In the genomic region with DNA sequence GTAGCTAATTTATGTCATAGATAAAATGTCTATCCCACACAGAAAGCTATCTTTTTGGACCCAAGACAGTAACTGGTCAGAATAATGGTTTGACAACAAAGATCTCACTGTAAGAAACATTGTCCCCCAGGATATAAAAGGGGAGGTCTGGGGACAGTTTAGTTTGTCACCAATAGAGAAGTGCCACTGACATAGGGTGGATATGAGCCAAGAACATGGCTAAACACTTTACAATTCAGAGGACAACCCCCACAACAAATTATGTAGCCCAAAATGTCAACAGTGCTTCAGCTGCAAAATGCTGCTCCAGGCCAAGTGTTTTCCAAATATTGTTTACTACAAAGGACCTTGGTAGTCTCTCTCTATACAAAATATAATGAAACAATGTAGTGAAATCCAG, we compare ENCODE assay signal across 22 mouse cellular contexts. TPM values are rescaled to one million over a fixed set of nuclear protein-coding genes. Genes with fewer than 3 reads are reported as not detected.
DNase-seq lines count a peak whose midpoint lies in the region; ATAC-seq and TF ChIP-seq lines count a peak whose summit lies in the region.
"Had no signal": no experiment of that assay in that cellular context is flagged by ENCODE, and none has a peak within 500 bp of the region (broad histone marks: within the 10 kb centered on the region; RNA-seq: fewer than 3 reads in every experiment).

No protein-coding gene starts in this region.

- H3K27ac ChIP-seq in heart, embryonic 14.5 days (replicated peaks in 1 of 2; ENCODE audit: control insufficient read depth in 1 of 2, insufficient read depth in 1 of 2, low read depth in 2 of 2, low read length in 2 of 2) = peak overlapping the region in 1 of 2 experiments; percentile 6; a peak in 1 of 4 replicates
- H3K27ac ChIP-seq in heart, embryonic 12.5 days (ENCODE audit: poor library complexity, severe bottlenecking) = no peak overlapping the region
- H3K27ac ChIP-seq in kidney, postnatal 0 days = no peak overlapping the region
- H3K27ac ChIP-seq in kidney, embryonic 15.5 days = no peak overlapping the region
- H3K27ac ChIP-seq: forebrain, embryonic 15.5 days; hindbrain, embryonic 13.5 days; left cerebral cortex, adult 2 months; midbrain, embryonic 15.5 days; neural tube, embryonic 15.5 days; stomach, embryonic 15.5 days had no signal

- no peak overlapping the region for H3K4me3 ChIP-seq in heart, embryonic 14.5 days (ENCODE audit: control insufficient read depth in 1 of 2, insufficient read depth in 1 of 2, low read depth in 1 of 2, low read length in 2 of 2)
- H3K4me3 ChIP-seq in heart, embryonic 12.5 days = no peak overlapping the region
- no peak overlapping the region for H3K4me3 ChIP-seq in kidney, postnatal 0 days (replicated peaks; ENCODE audit: low read depth, low read length)
- H3K4me3 ChIP-seq in kidney, embryonic 15.5 days (replicated peaks) = no peak overlapping the region
- H3K4me3 ChIP-seq: forebrain, embryonic 15.5 days; hindbrain, embryonic 13.5 days; left cerebral cortex, adult 2 months; megakaryocyte, embryonic 14.5 days; midbrain, embryonic 15.5 days; neural tube, embryonic 15.5 days; stomach, embryonic 15.5 days had no signal

- H3K4me1 ChIP-seq in heart, embryonic 14.5 days (ENCODE audit: control insufficient read depth in 2 of 2, insufficient read depth in 2 of 2, low read length in 2 of 2) = peaks cover 4 to 22% of the 10 kb centered on the region in 2 experiments
- peaks cover 16% of the 10 kb centered on the region for H3K4me1 ChIP-seq in heart, embryonic 12.5 days (replicated peaks)
- 0 out of 2 replicates have a peak, but pooled peaks cover 10% of the 10 kb centered on the region for H3K4me1 ChIP-seq in kidney, postnatal 0 days (replicated peaks; ENCODE audit: insufficient read depth, low read length)
- H3K4me1 ChIP-seq in kidney, embryonic 15.5 days = peaks cover 9% of the 10 kb centered on the region

- no peaks in the 10 kb centered on the region for H3K9me3 ChIP-seq in heart, embryonic 14.5 days (ENCODE audit: control insufficient read depth, low read length)
- H3K9me3 ChIP-seq in heart, embryonic 12.5 days (replicated peaks) = no peaks in the 10 kb centered on the region
- no peaks in the 10 kb centered on the region for H3K9me3 ChIP-seq in kidney, postnatal 0 days (replicated peaks; ENCODE audit: low read length)
- H3K9me3 ChIP-seq in kidney, embryonic 15.5 days (replicated peaks) = no peaks in the 10 kb centered on the region
- H3K9me3 ChIP-seq: forebrain, embryonic 15.5 days; hindbrain, embryonic 13.5 days; megakaryocyte, embryonic 14.5 days; midbrain, embryonic 15.5 days; neural tube, embryonic 15.5 days; stomach, embryonic 15.5 days had no signal

- no peak for TF ChIP-seq CTCF in kidney, postnatal 0 days (IDR thresholded peaks at IDR 0.05; ENCODE audit: low read depth)

- H3K27me3 ChIP-seq in heart, embryonic 14.5 days (ENCODE audit: control insufficient read depth, insufficient read depth, low read length) = no peaks in the 10 kb centered on the region
- no peaks in the 10 kb centered on the region for H3K27me3 ChIP-seq in heart, embryonic 12.5 days (replicated peaks)
- no peaks in the 10 kb centered on the region for H3K27me3 ChIP-seq in kidney, postnatal 0 days (ENCODE audit: insufficient read depth, low read length)
- no peaks in the 10 kb centered on the region for H3K27me3 ChIP-seq in kidney, embryonic 15.5 days
- H3K27me3 ChIP-seq: forebrain, embryonic 15.5 days; hindbrain, embryonic 13.5 days; megakaryocyte, embryonic 14.5 days; midbrain, embryonic 15.5 days; neural tube, embryonic 15.5 days; stomach, embryonic 15.5 days had no signal

- H3K36me3 ChIP-seq in heart, embryonic 14.5 days (ENCODE audit: control insufficient read depth, insufficient read depth, low read length) = peaks cover 10% of the 10 kb centered on the region; the same call in 1 of the 2 replicates
- 0 out of 2 replicates have a peak, but pooled peaks cover 3% of the 10 kb centered on the region for H3K36me3 ChIP-seq in heart, embryonic 12.5 days
- no peaks in the 10 kb centered on the region for H3K36me3 ChIP-seq in kidney, postnatal 0 days (ENCODE audit: insufficient read depth, low read length)
- peaks cover 17% of the 10 kb centered on the region for H3K36me3 ChIP-seq in kidney, embryonic 15.5 days
- H3K36me3 ChIP-seq: forebrain, embryonic 15.5 days; midbrain, embryonic 15.5 days; neural tube, embryonic 15.5 days; stomach, embryonic 15.5 days had no signal

- peak; percentile 17 for DNase-seq in kidney, postnatal 0 days (ENCODE audit: low spot score)
- peak; percentile 32 for DNase-seq in lung, postnatal 10 days
- no peak for DNase-seq in lung, postnatal 14 days
- DNase-seq in telencephalon, adult 2 months (ENCODE audit: low read depth, low spot score) = peak; percentile 58
- no peak for DNase-seq in kidney, adult 9 months
- DNase-seq: adrenal gland, adult 2 months; cerebellum, adult 9-10 months; left cerebral cortex, postnatal 4 days; liver; right cerebral cortex, postnatal 25 days; thymus, adult 2 months had no signal

- ATAC-seq in heart, embryonic 14.5 days (ENCODE audit: insufficient number of reproducible peaks, insufficient read depth, low FRiP score, low read depth) = no peak
- ATAC-seq in heart, embryonic 12.5 days (ENCODE audit: insufficient number of reproducible peaks, low FRiP score) = no peak
- no peak for ATAC-seq in kidney, postnatal 0 days (replicated peaks; ENCODE audit: low FRiP score, low read depth)
- ATAC-seq in kidney, embryonic 15.5 days (replicated peaks; ENCODE audit: low FRiP score) = no peak
- ATAC-seq: forebrain, embryonic 15.5 days; intestine, embryonic 16.5 days; midbrain, embryonic 15.5 days had no signal

- peak overlapping the region; percentile 43 for H3K4me2 ChIP-seq in heart, embryonic 14.5 days (ENCODE audit: low read length)
- H3K4me2 ChIP-seq in heart, embryonic 12.5 days = no peak overlapping the region
- H3K4me2 ChIP-seq in kidney, postnatal 0 days (ENCODE audit: low read length) = no peak overlapping the region
- H3K4me2 ChIP-seq in kidney, embryonic 15.5 days = no peak overlapping the region
- H3K4me2 ChIP-seq: forebrain, embryonic 15.5 days; hindbrain, embryonic 13.5 days; midbrain, embryonic 15.5 days; neural tube, embryonic 15.5 days; stomach, embryonic 15.5 days had no signal

- H3K9ac ChIP-seq in heart, embryonic 14.5 days (ENCODE audit: low read length) = no peak overlapping the region
- H3K9ac ChIP-seq in heart, embryonic 12.5 days = no peak overlapping the region
- no peak overlapping the region for H3K9ac ChIP-seq in kidney, postnatal 0 days (ENCODE audit: low read depth, low read length)
- no peak overlapping the region for H3K9ac ChIP-seq in kidney, embryonic 15.5 days
- H3K9ac ChIP-seq: forebrain, embryonic 15.5 days; hindbrain, embryonic 13.5 days; midbrain, embryonic 15.5 days; neural tube, embryonic 15.5 days; stomach, embryonic 15.5 days had no signal

RNA-seq across cellular contexts. Expression of a gene that starts 42.3 kb away (rescaled TPM):
- 1.4 and 1.8 TPM in 2 replicates for polyA plus RNA-seq in heart, embryonic 14.5 days (2014; fragmentation: Nextera tagmentation; extraction: Ambion mirVana)
- 0.06 and 0.09 TPM in 2 replicates for polyA plus RNA-seq in heart, embryonic 12.5 days (2016; fragmentation: Nextera tagmentation; extraction: Ambion mirVana)
- 4.0 and 4.1 TPM in 2 replicates for polyA plus RNA-seq in kidney, postnatal 0 days (2015; fragmentation: Nextera tagmentation; extraction: Ambion mirVana)
- 0.55 TPM in 1 of 2 replicates, not detected in the other for polyA plus RNA-seq in kidney, embryonic 15.5 days (2015; fragmentation: Nextera tagmentation; extraction: Ambion mirVana)
- polyA plus RNA-seq: forebrain, embryonic 15.5 days; hindbrain, embryonic 13.5 days; midbrain, embryonic 15.5 days had no signal

RNA-seq across cellular contexts. Expression of a gene that starts 45.0 kb away (rescaled TPM):
- 53.8 and 54.1 TPM in 2 replicates for polyA plus RNA-seq in heart, embryonic 14.5 days (2014; fragmentation: Nextera tagmentation; extraction: Ambion mirVana)
- polyA plus RNA-seq in heart, embryonic 12.5 days (2016; fragmentation: Nextera tagmentation; extraction: Ambion mirVana) = 48.2 and 50.0 TPM in 2 replicates
- 61.0 and 62.1 TPM in 2 replicates for polyA plus RNA-seq in kidney, postnatal 0 days (2015; fragmentation: Nextera tagmentation; extraction: Ambion mirVana)
- 54.8 and 56.7 TPM in 2 replicates for polyA plus RNA-seq in kidney, embryonic 15.5 days (2015; fragmentation: Nextera tagmentation; extraction: Ambion mirVana)

Comparison
In these comparisons a context has a peak if more than half of its experiments do, and no peak if none do; other contexts are left out.
1. DNase-seq: peak in kidney, postnatal 0 days (single experiment), lung, postnatal 10 days (single experiment) and telencephalon, adult 2 months (single experiment); none in lung, postnatal 14 days (single experiment) and kidney, adult 9 months (single experiment).